Mouse (Mus musculus): ENCODE measurements at regions not wholly inside any gene's neighbourhood (a gene's known extent, or its start where the extent isn't known, plus 50 kb on each side); places are given as distances from the start of the nearest gene placed in this dataset.

DNA sequence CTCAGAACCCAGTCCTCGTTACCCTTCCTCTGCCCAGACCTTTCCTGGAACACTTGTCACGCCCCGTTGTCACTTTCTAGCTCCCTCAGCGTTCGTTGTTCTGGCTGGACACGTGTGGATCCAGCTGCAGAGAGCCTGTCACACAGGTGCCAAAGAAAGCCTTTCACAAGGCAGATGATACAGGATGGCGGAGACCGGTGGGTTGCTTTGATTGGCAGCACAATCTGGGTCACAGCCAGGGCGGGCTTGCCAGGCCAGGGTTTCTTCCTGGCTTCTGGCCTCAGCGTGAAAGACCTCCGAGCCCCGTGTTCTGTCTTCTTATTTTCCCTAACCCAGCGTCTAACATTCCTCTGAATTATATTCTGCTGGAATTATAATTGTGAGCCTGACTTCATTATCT is 94.7 kb upstream of the Tmem189 start:
- TF ChIP-seq CTCF (IDR thresholded peaks at IDR 0.05; ENCODE audit: borderline replicate concordance, insufficient read depth, low read length), result no peak
- no peak for TF ChIP-seq POLR2A (IDR thresholded peaks at IDR 0.05; ENCODE audit: low read depth, low read length)
